21 mouse cellular contexts compared by ENCODE assay signal in the genomic region with DNA sequence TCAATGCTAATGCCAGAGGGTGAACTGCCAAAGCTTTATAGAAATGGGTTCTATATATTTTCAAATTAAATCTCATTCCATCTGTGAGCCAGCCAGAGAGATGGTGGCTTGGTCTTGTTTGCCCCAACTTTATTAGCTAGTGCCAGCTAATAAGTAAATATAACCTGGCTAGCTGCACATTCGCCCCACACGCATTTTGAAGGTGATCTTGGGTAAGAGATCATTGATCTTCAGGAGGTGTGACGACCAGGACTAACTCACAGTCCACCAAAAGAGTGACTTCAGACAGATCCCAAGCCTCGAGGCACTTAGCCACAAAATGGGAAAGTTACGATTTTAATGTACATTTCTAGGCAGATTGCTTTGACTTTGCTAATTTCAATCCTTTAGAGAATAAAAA. TPM values are rescaled to one million over a fixed set of nuclear protein-coding genes. Genes with fewer than 3 reads are reported as not detected.
A peak's percentile ranks its signal among the peaks of the same experiment; 100 is the strongest.
DNase-seq lines count a peak whose midpoint lies in the region; ATAC-seq and TF ChIP-seq lines count a peak whose summit lies in the region.
"Had no signal": no experiment of that assay in that cellular context is flagged by ENCODE, and none has a peak within 500 bp of the region (broad histone marks: within the 10 kb centered on the region; RNA-seq: fewer than 3 reads in every experiment).

No protein-coding gene starts in this region.

- TF ChIP-seq CTCF in liver, adult 2 months (IDR thresholded peaks at IDR 0.05; ENCODE audit: low read depth, low read length): no peak

- WGBS in heart, embryonic 16.5 days: 87% methylated on average over 5 of the region's 5 CpGs
- 35% methylated on average over 5 of the region's 5 CpGs for WGBS in liver, adult 2 months
- WGBS in liver, embryonic 11.5 days: 79% methylated on average over 5 of the region's 5 CpGs
- WGBS in midbrain, embryonic 11.5 days: 88% methylated on average over 5 of the region's 5 CpGs
- 90% methylated on average over 5 of the region's 5 CpGs for WGBS in midbrain, embryonic 10.5 days

- ATAC-seq in heart, embryonic 16.5 days (replicated peaks; ENCODE audit: extremely low read depth, insufficient read depth, low FRiP score): no peak
- no peak for ATAC-seq in liver, embryonic 11.5 days (replicated peaks; ENCODE audit: low FRiP score)
- no peak for ATAC-seq in midbrain, embryonic 11.5 days (ENCODE audit: low FRiP score)
- ATAC-seq: forebrain, embryonic 14.5 days had no signal

- H3K4me3 ChIP-seq in heart, embryonic 16.5 days (ENCODE audit: low read length): no peak overlapping the region
- no peak overlapping the region for H3K4me3 ChIP-seq in liver, adult 2 months (ENCODE audit: insufficient read depth, low read depth, low read length)
- H3K4me3 ChIP-seq in liver, embryonic 11.5 days (ENCODE audit: low read depth, low read length): no peak overlapping the region
- no peak overlapping the region for H3K4me3 ChIP-seq in midbrain, embryonic 11.5 days (ENCODE audit: low read depth, low read length)
- H3K4me3 ChIP-seq in midbrain, embryonic 10.5 days: no peak overlapping the region
- H3K4me3 ChIP-seq: embryonic facial prominence, embryonic 13.5 days; embryonic facial prominence, embryonic 15.5 days; erythroblast, embryonic 14.5 days; forebrain, embryonic 10.5 days; forebrain, embryonic 12.5 days had no signal

- no peak for TF ChIP-seq POLR2A in liver, adult 2 months (IDR thresholded peaks at IDR 0.05; ENCODE audit: extremely low read depth, insufficient read depth, low read length)

- peaks cover 22% of the 10 kb centered on the region for H3K4me1 ChIP-seq in heart, embryonic 16.5 days (ENCODE audit: control insufficient read depth, insufficient read depth, low read length)
- H3K4me1 ChIP-seq in liver, adult 2 months (ENCODE audit: control insufficient read depth, insufficient read depth, low read length): peaks cover 15% of the 10 kb centered on the region
- H3K4me1 ChIP-seq in liver, embryonic 11.5 days (replicated peaks; ENCODE audit: control insufficient read depth, insufficient read depth, low read length): peaks cover 2% of the 10 kb centered on the region; the same call in 1 of the 2 replicates
- no peaks in the 10 kb centered on the region; the same call in 1 of the 2 replicates for H3K4me1 ChIP-seq in midbrain, embryonic 11.5 days (ENCODE audit: control insufficient read depth, insufficient read depth, low read length)
- H3K4me1 ChIP-seq in midbrain, embryonic 10.5 days: peaks cover 4% of the 10 kb centered on the region; the same call in 1 of the 2 replicates

- H3K27ac ChIP-seq in heart, embryonic 16.5 days (ENCODE audit: low read length): peak overlapping the region; percentile 23; the same call in 1 of the 2 replicates
- H3K27ac ChIP-seq in liver, adult 2 months (replicated peaks; ENCODE audit: insufficient read depth, low read depth, low read length): no peak overlapping the region
- H3K27ac ChIP-seq in liver, embryonic 11.5 days (ENCODE audit: low read depth, low read length): no peak overlapping the region
- no peak overlapping the region for H3K27ac ChIP-seq in midbrain, embryonic 11.5 days (ENCODE audit: low read depth, low read length)
- H3K27ac ChIP-seq in midbrain, embryonic 10.5 days (replicated peaks): no peak overlapping the region
- H3K27ac ChIP-seq: forebrain, embryonic 12.5 days had no signal

- 0 out of 2 replicates have a peak, but pooled peaks cover 2% of the 10 kb centered on the region for H3K9me3 ChIP-seq in heart, embryonic 16.5 days (replicated peaks; ENCODE audit: control insufficient read depth, low read length)
- H3K9me3 ChIP-seq in liver, embryonic 11.5 days (ENCODE audit: control insufficient read depth, low read length): no peaks in the 10 kb centered on the region
- H3K9me3 ChIP-seq in midbrain, embryonic 11.5 days (ENCODE audit: control insufficient read depth, low read length): no peaks in the 10 kb centered on the region
- peaks cover 9% of the 10 kb centered on the region; the same call in 1 of the 2 replicates for H3K9me3 ChIP-seq in midbrain, embryonic 10.5 days (replicated peaks)
- H3K9me3 ChIP-seq: embryonic facial prominence, embryonic 13.5 days; embryonic facial prominence, embryonic 15.5 days had no signal

- DNase-seq in heart, adult 11 months: no peak
- peak; percentile 95 for DNase-seq in liver, adult 2 months (ENCODE audit: extremely low read depth, low read depth, low spot score)
- DNase-seq in liver, embryonic 11.5 days (ENCODE audit: low spot score): no peak
- DNase-seq in midbrain, embryonic 11.5 days (ENCODE audit: low spot score, missing footprints): peak; percentile 73
- no peak for DNase-seq in midbrain, embryonic 10.5 days (ENCODE audit: low spot score)
- DNase-seq: adrenal gland, adult 2 months; adrenal gland, postnatal 10 days; adrenal gland, postnatal 25 days; cerebellum, adult 11 months; cerebellum, adult 18-20 months; cerebellum, adult 8-10 months; cerebellum, adult 9-11 months; cerebellum, postnatal 14 days; cerebellum, postnatal 36 days had no signal

- no peaks in the 10 kb centered on the region for H3K36me3 ChIP-seq in heart, embryonic 16.5 days (ENCODE audit: control insufficient read depth, insufficient read depth)
- no peaks in the 10 kb centered on the region for H3K36me3 ChIP-seq in liver, adult 2 months (ENCODE audit: control insufficient read depth, insufficient read depth, low read length)
- no peaks in the 10 kb centered on the region for H3K36me3 ChIP-seq in liver, embryonic 11.5 days (ENCODE audit: control insufficient read depth, insufficient read depth, low read length)
- no peaks in the 10 kb centered on the region for H3K36me3 ChIP-seq in midbrain, embryonic 11.5 days (ENCODE audit: control insufficient read depth, insufficient read depth, low read length)
- no peaks in the 10 kb centered on the region for H3K36me3 ChIP-seq in midbrain, embryonic 10.5 days
- H3K36me3 ChIP-seq: embryonic facial prominence, embryonic 13.5 days; embryonic facial prominence, embryonic 15.5 days; forebrain, embryonic 10.5 days; forebrain, embryonic 12.5 days had no signal

- H3K4me2 ChIP-seq in heart, embryonic 16.5 days (ENCODE audit: low read depth, low read length): no peak overlapping the region
- no peak overlapping the region for H3K4me2 ChIP-seq in liver, embryonic 11.5 days
- H3K4me2 ChIP-seq in midbrain, embryonic 11.5 days: no peak overlapping the region
- H3K4me2 ChIP-seq: embryonic facial prominence, embryonic 13.5 days; embryonic facial prominence, embryonic 15.5 days; forebrain, embryonic 12.5 days had no signal

- no peaks in the 10 kb centered on the region for H3K27me3 ChIP-seq in heart, embryonic 16.5 days (ENCODE audit: control insufficient read depth, insufficient read depth, low read length)
- no peaks in the 10 kb centered on the region for H3K27me3 ChIP-seq in liver, adult 2 months (ENCODE audit: control insufficient read depth, insufficient read depth, low read length)
- no peaks in the 10 kb centered on the region for H3K27me3 ChIP-seq in liver, embryonic 11.5 days (replicated peaks; ENCODE audit: control insufficient read depth, insufficient read depth, low read length)
- no peaks in the 10 kb centered on the region for H3K27me3 ChIP-seq in midbrain, embryonic 11.5 days (ENCODE audit: control insufficient read depth, insufficient read depth, low read length)
- H3K27me3 ChIP-seq in midbrain, embryonic 10.5 days (ENCODE audit: low read depth, poor library complexity, severe bottlenecking): no peaks in the 10 kb centered on the region
- H3K27me3 ChIP-seq: embryonic facial prominence, embryonic 13.5 days; embryonic facial prominence, embryonic 15.5 days; forebrain, embryonic 12.5 days had no signal

- no peaks in the 10 kb centered on the region for H3K79me2 ChIP-seq in liver, adult 2 months (ENCODE audit: control insufficient read depth, insufficient read depth, low read length)

- no peak overlapping the region for H3K9ac ChIP-seq in heart, embryonic 16.5 days (ENCODE audit: low read length)
- H3K9ac ChIP-seq in liver, adult 2 months (ENCODE audit: low read depth, low read length): no peak overlapping the region
- no peak overlapping the region for H3K9ac ChIP-seq in liver, embryonic 11.5 days (ENCODE audit: low read depth, low read length)
- no peak overlapping the region for H3K9ac ChIP-seq in midbrain, embryonic 11.5 days (ENCODE audit: low read length)
- H3K9ac ChIP-seq: embryonic facial prominence, embryonic 13.5 days; embryonic facial prominence, embryonic 15.5 days; forebrain, embryonic 12.5 days had no signal

RNA-seq across cellular contexts. Expression of gene Tmem131l, which starts 21.0 kb away (rescaled TPM):
- 35.5 and 47.8 TPM in 2 replicates for polyA plus RNA-seq in heart, embryonic 16.5 days (2015; fragmentation: Nextera tagmentation; extraction: Ambion mirVana)
- total RNA-seq in liver, adult 2 months (2014; rRNA removed): 21.1 and 24.9 TPM in 2 replicates
- polyA plus RNA-seq in liver, adult 2 months (2012; rRNA removed): 10.7 and 15.3 TPM in 2 replicates
- polyA plus RNA-seq in liver, embryonic 11.5 days (2014; fragmentation: Nextera tagmentation; extraction: Ambion mirVana): 35.7 and 37.9 TPM in 2 replicates
- 67.1 and 76.3 TPM in 2 replicates for polyA plus RNA-seq in midbrain, embryonic 11.5 days (2014; fragmentation: Nextera tagmentation; extraction: Ambion mirVana)
- polyA plus RNA-seq in midbrain, embryonic 10.5 days (2016; fragmentation: Nextera tagmentation; extraction: Ambion mirVana): 59.4 and 68.0 TPM in 2 replicates

Comparison
In these comparisons a context has a peak if more than half of its experiments do, and no peak if none do; other contexts are left out.
1. DNase-seq: peak in liver, adult 2 months (single experiment) and midbrain, embryonic 11.5 days (single experiment); none in heart, adult 11 months (single experiment), liver, embryonic 11.5 days (single experiment) and midbrain, embryonic 10.5 days (single experiment).